Mouse (Mus musculus): ENCODE measurements at regions not wholly inside any gene's neighbourhood (a gene's known extent, or its start where the extent isn't known, plus 50 kb on each side); places are given as distances from the start of the nearest gene placed in this dataset.

DNA sequence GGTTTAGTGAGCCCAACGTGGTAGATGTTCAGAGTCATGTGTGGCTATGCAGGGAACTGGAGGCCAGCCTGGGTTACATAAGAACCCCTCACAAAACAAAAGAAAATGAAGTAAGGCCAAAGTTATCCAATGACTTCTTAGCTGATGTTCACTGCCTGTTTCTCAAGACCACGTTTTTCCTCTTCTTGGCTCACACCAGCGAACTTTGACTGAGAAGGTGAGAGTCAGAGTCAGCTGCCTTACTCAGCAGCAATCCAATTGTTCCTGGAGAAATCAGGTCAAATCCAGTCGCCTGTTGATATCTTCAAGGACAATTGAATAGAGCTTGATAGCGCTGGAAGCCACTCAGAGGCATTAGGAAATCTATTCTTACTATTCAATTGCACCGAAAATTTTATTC, 142.0 kb upstream of the Mast4 start:
- Histone ChIP-seq H3K27me3 (replicated peaks; ENCODE audit: control insufficient read depth, insufficient read depth, low read length) (no peaks in the 10 kb centered on the region), H3K27ac (ENCODE audit: low read depth, low read length) (no peak overlapping the region), H3K9me3 (ENCODE audit: control insufficient read depth, low read length) (no peaks in the 10 kb centered on the region), H3K36me3 (ENCODE audit: control insufficient read depth, insufficient read depth, low read length) (no peaks in the 10 kb centered on the region), H3K4me2 (no peak overlapping the region), H3K4me1 (replicated peaks; ENCODE audit: control insufficient read depth, insufficient read depth, low read length) (no peaks in the 10 kb centered on the region), H3K9ac (ENCODE audit: low read depth, low read length) (no peak overlapping the region), H3K4me3 (ENCODE audit: low read depth, low read length) (no peak overlapping the region)
- ATAC-seq (replicated peaks; ENCODE audit: low FRiP score) (no peak), DNase-seq (ENCODE audit: low spot score) (no peak)
- 70% methylated on average over 6 of the region's 6 CpGs for WGBS

DNA sequence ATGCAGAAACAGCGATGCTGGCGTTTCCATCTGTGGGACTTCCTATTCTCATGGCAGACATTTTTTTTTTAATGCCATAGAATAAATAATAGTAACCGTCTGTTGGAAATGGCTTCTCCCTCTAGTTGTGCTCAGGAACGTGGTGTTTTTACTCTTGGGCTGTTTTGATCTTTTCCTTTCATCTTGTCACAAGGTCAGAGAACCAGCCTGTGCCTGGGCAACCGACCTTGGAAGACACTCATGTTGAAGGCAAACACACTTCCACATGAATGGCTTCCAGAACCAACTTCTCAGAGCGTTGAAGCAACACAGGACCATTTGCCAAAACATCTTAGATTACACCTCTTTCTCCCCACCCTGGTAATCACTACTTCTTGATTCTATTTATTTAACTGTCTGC, 137.9 kb upstream of the Mast4 start:
- H3K4me1 ChIP-seq (replicated peaks; ENCODE audit: control insufficient read depth, insufficient read depth, low read length), result no peaks in the 10 kb centered on the region
- no peak overlapping the region for H3K9ac ChIP-seq (ENCODE audit: low read depth, low read length)
- ATAC-seq (replicated peaks; ENCODE audit: low FRiP score) (no peak), DNase-seq (ENCODE audit: low spot score) (no peak)
- no peak overlapping the region for H3K27ac ChIP-seq (ENCODE audit: low read depth, low read length)
- no peaks in the 10 kb centered on the region for H3K9me3 ChIP-seq (ENCODE audit: control insufficient read depth, low read length)
- H3K27me3 ChIP-seq (replicated peaks; ENCODE audit: control insufficient read depth, insufficient read depth, low read length), result no peaks in the 10 kb centered on the region
- 69% methylated on average over 6 of the region's 6 CpGs for WGBS
- H3K4me3 ChIP-seq (ENCODE audit: low read depth, low read length), result no peak overlapping the region
- no peaks in the 10 kb centered on the region for H3K36me3 ChIP-seq (ENCODE audit: control insufficient read depth, insufficient read depth, low read length)
- no peak overlapping the region for H3K4me2 ChIP-seq

DNA sequence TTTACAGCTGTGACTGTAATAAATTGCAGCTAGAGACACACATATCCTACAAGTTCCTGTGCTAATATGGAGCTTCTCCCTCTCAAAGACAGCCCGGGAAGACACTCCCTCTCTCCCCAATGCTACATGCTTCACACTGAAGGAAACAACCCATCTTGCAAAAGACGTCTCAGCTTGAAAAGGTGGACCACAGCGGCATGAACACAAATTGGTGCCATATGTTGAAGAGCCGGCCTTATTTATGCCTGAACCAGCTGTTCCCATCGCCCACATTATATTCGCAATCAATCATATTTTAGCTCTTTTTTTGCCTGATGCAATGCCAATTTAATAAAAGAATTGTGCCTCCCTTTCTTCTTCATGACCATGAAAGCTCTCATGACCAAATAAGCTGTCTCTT, 135.8 kb upstream of the Mast4 start:
- H3K4me2 ChIP-seq, result no peak overlapping the region
- ATAC-seq (replicated peaks; ENCODE audit: low FRiP score), result no peak
- H3K4me1 ChIP-seq (replicated peaks; ENCODE audit: control insufficient read depth, insufficient read depth, low read length), result no peaks in the 10 kb centered on the region
- no peak overlapping the region for H3K4me3 ChIP-seq (ENCODE audit: low read depth, low read length)
- H3K9ac ChIP-seq (ENCODE audit: low read depth, low read length), result no peak overlapping the region
- DNase-seq (ENCODE audit: low spot score), result no peak
- no peaks in the 10 kb centered on the region for H3K9me3 ChIP-seq (ENCODE audit: control insufficient read depth, low read length)
- 78% methylated on average over 6 of the region's 6 CpGs for WGBS
- H3K27ac ChIP-seq (ENCODE audit: low read depth, low read length), result no peak overlapping the region
- H3K27me3 ChIP-seq (replicated peaks; ENCODE audit: control insufficient read depth, insufficient read depth, low read length), result no peaks in the 10 kb centered on the region
- H3K36me3 ChIP-seq (ENCODE audit: control insufficient read depth, insufficient read depth, low read length), result no peaks in the 10 kb centered on the region

GRCm38 (mm10) chr13:103460499-103460898, 126.2 kb upstream of the Mast4 start:
- H3K9ac ChIP-seq (ENCODE audit: low read depth, low read length), result no peak overlapping the region
- H3K4me1 ChIP-seq (replicated peaks; ENCODE audit: control insufficient read depth, insufficient read depth, low read length), result no peaks in the 10 kb centered on the region
- H3K4me2 ChIP-seq, result no peak overlapping the region
- no peaks in the 10 kb centered on the region for H3K36me3 ChIP-seq (ENCODE audit: control insufficient read depth, insufficient read depth, low read length)
- no peaks in the 10 kb centered on the region for H3K9me3 ChIP-seq (ENCODE audit: control insufficient read depth, low read length)
- WGBS, result 79% methylated on average over 4 of the region's 4 CpGs
- no peaks in the 10 kb centered on the region for H3K27me3 ChIP-seq (replicated peaks; ENCODE audit: control insufficient read depth, insufficient read depth, low read length)
- no peak overlapping the region for H3K4me3 ChIP-seq (ENCODE audit: low read depth, low read length)
- ATAC-seq (replicated peaks; ENCODE audit: low FRiP score) (no peak), DNase-seq (ENCODE audit: low spot score) (no peak)
- no peak overlapping the region for H3K27ac ChIP-seq (ENCODE audit: low read depth, low read length)

DNA sequence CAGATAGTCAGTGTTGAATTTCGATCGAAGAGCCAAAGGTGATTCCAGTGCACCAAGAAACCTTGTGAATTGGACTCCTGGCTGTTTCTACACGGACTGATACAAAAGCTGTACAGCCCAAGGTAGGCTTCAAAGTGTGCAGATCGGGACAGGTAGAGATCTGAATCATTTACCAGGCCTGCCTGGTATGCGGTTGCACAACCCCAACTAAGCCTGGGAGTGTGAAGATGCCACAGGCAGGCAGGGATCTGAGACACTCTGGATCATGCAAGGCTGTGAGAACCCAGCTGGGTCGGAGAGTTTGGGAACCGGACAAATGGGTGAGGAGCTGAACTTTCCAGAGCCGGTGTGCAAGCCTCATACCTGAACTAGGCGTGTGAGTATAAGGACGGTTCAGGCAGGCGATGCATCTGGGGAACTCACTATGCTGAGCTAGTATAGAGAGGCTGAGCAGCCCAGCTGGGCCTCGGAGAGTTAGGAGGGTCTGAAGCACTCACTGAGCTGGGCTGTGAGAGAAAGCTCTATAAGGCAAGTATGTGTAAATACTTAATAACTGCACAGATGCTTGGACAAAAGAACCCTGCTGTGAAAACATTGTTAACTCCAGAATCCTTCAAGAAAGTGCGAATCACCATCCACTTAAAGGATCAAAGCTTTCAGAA, 125.3 kb upstream of the Mast4 start:
- no peak for ATAC-seq (replicated peaks; ENCODE audit: low FRiP score)
- no peaks in the 10 kb centered on the region for H3K36me3 ChIP-seq (ENCODE audit: control insufficient read depth, insufficient read depth, low read length)

GRCm38 (mm10) chr13:103452837-103453236, 118.5 kb upstream of the Mast4 start:
- Histone ChIP-seq H3K4me2 (no peak overlapping the region), H3K4me3 (ENCODE audit: low read depth, low read length) (no peak overlapping the region), H3K27ac (ENCODE audit: low read depth, low read length) (no peak overlapping the region), H3K36me3 (ENCODE audit: control insufficient read depth, insufficient read depth, low read length) (no peaks in the 10 kb centered on the region), H3K9me3 (ENCODE audit: control insufficient read depth, low read length) (no peaks in the 10 kb centered on the region), H3K9ac (ENCODE audit: low read depth, low read length) (no peak overlapping the region), H3K27me3 (replicated peaks; ENCODE audit: control insufficient read depth, insufficient read depth, low read length) (no peaks in the 10 kb centered on the region), H3K4me1 (replicated peaks; ENCODE audit: control insufficient read depth, insufficient read depth, low read length) (no peaks in the 10 kb centered on the region)
- ATAC-seq (replicated peaks; ENCODE audit: low FRiP score), result no peak
- DNase-seq (ENCODE audit: low spot score), result no peak
- WGBS, result 77% methylated on average over 4 of the region's 4 CpGs

More for the DNA sequence above, 125.3 kb upstream of the Mast4 start:
- Histone ChIP-seq H3K9me3 (ENCODE audit: control insufficient read depth, low read length) (no peaks in the 10 kb centered on the region), H3K4me1 (replicated peaks; ENCODE audit: control insufficient read depth, insufficient read depth, low read length) (no peaks in the 10 kb centered on the region), H3K9ac (ENCODE audit: low read depth, low read length) (no peak overlapping the region), H3K4me2 (no peak overlapping the region), H3K27me3 (replicated peaks; ENCODE audit: control insufficient read depth, insufficient read depth, low read length) (no peaks in the 10 kb centered on the region), H3K4me3 (ENCODE audit: low read depth, low read length) (no peak overlapping the region), H3K27ac (ENCODE audit: low read depth, low read length) (no peak overlapping the region)
- no peak for DNase-seq (ENCODE audit: low spot score)
- 84% methylated on average over 13 of the region's 13 CpGs for WGBS

DNA sequence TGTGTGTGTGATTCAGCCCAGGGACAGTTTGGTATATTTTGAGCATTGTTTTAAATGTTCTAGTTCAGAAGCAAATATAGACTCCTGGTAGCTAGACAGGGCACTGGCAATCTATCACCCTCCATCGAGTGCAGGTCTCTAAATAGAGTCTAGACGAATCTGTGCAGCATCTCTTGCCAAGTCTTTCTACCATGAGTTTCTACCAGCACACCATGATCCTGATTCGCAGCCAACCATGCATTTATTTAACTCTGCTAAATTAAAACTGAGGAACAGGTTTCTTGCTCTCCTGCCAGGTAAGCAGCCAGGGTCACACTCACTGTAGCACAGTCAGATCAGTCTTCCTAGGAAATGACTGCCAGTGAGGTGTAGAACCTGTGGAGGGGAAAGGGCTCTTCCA, 96.3 kb upstream of the Mast4 start:
- 80% methylated on average over 3 of the region's 3 CpGs for WGBS
- H3K9ac ChIP-seq (ENCODE audit: low read depth, low read length), result no peak overlapping the region
- no peak overlapping the region for H3K4me3 ChIP-seq (ENCODE audit: low read depth, low read length)
- ATAC-seq (replicated peaks; ENCODE audit: low FRiP score), result no peak
- H3K4me2 ChIP-seq, result no peak overlapping the region
- H3K36me3 ChIP-seq (ENCODE audit: control insufficient read depth, insufficient read depth, low read length), result no peaks in the 10 kb centered on the region
- no peak for DNase-seq (ENCODE audit: low spot score)
- H3K27me3 ChIP-seq (replicated peaks; ENCODE audit: control insufficient read depth, insufficient read depth, low read length), result no peaks in the 10 kb centered on the region
- no peak overlapping the region for H3K27ac ChIP-seq (ENCODE audit: low read depth, low read length)
- H3K9me3 ChIP-seq (ENCODE audit: control insufficient read depth, low read length), result no peaks in the 10 kb centered on the region
- no peaks in the 10 kb centered on the region for H3K4me1 ChIP-seq (replicated peaks; ENCODE audit: control insufficient read depth, insufficient read depth, low read length)

DNA sequence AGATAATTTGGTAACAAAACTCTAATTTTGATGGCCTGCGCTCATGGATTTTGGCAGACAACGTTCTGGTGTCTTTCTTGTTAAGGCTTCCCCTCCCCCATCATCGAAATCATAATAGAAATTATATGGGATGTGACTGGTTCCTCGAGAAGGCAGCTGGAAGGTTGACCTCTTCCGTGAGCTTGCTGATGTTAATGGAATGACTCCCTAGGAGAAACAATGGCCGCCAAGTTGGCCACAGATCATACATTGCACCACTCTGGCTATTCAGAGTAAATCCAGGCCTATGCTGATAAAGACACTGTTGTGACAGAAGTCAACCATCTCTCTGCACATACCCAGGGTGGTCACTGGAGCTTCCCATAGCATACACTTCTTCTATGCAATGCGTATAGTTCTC, 89.7 kb upstream of the Mast4 start:
- no peaks in the 10 kb centered on the region for H3K36me3 ChIP-seq (ENCODE audit: control insufficient read depth, insufficient read depth, low read length)
- H3K4me1 ChIP-seq (replicated peaks; ENCODE audit: control insufficient read depth, insufficient read depth, low read length), result no peaks in the 10 kb centered on the region
- no peaks in the 10 kb centered on the region for H3K9me3 ChIP-seq (ENCODE audit: control insufficient read depth, low read length)
- no peak overlapping the region for H3K4me3 ChIP-seq (ENCODE audit: low read depth, low read length)
- ATAC-seq (replicated peaks; ENCODE audit: low FRiP score) (no peak), DNase-seq (ENCODE audit: low spot score) (no peak)
- no peak overlapping the region for H3K4me2 ChIP-seq
- no peak overlapping the region for H3K27ac ChIP-seq (ENCODE audit: low read depth, low read length)
- no peaks in the 10 kb centered on the region for H3K27me3 ChIP-seq (replicated peaks; ENCODE audit: control insufficient read depth, insufficient read depth, low read length)
- H3K9ac ChIP-seq (ENCODE audit: low read depth, low read length), result no peak overlapping the region
- 87% methylated on average over 7 of the region's 7 CpGs for WGBS

DNA sequence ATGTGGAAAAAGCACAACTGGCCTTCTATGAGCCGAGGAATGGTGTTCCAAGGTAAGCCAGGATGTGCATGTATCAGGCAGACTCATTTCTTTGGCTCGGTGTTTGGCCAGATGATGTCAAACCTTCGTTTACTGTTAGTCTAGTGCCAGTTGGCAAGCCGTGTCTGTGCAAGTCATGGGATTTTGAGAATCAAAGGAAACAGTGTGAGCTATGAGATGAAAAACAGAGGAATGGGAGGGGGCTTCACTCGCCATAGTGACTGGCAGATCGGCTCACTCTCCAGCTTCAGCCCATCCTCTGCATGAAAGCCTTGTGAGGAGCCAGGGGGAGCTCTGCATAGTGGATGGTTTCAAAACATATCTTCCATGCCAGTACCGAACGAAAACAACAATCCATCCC, 89.1 kb upstream of the Mast4 start:
- no peak for ATAC-seq (replicated peaks; ENCODE audit: low FRiP score)
- Histone ChIP-seq H3K4me3 (ENCODE audit: low read depth, low read length) (no peak overlapping the region), H3K4me1 (replicated peaks; ENCODE audit: control insufficient read depth, insufficient read depth, low read length) (no peaks in the 10 kb centered on the region), H3K4me2 (no peak overlapping the region), H3K27me3 (replicated peaks; ENCODE audit: control insufficient read depth, insufficient read depth, low read length) (no peaks in the 10 kb centered on the region), H3K9ac (ENCODE audit: low read depth, low read length) (no peak overlapping the region), H3K9me3 (ENCODE audit: control insufficient read depth, low read length) (no peaks in the 10 kb centered on the region), H3K36me3 (ENCODE audit: control insufficient read depth, insufficient read depth, low read length) (no peaks in the 10 kb centered on the region), H3K27ac (ENCODE audit: low read depth, low read length) (no peak overlapping the region)
- WGBS, result 85% methylated on average over 8 of the region's 8 CpGs
- no peak for DNase-seq (ENCODE audit: low spot score)

All from liver, embryonic 11.5 days (tissue).